Mouse (Mus musculus) right cerebral cortex, postnatal 25 days (tissue): Measurements from ENCODE around the gene Atf1.
"Not testable (repeated sequence)": the region's sequence is repeated elsewhere in the genome, so short reads cannot be mapped to it uniquely, and the experiment has no call there.

Experiments used
- DNase-seq: peaks from one replicate; pipeline ENCODE4 v3.0.0; 2022

Atf1 gene

GRCm38 (mm10) chr15:100263246-100263905, 35.8 kb downstream of the Atf1 start:
- DNase-seq: no peak

- DNase-seq: no peak
These were observed 38.1 kb downstream of the Atf1 start for GRCm38 (mm10) chr15:100265586-100266325.

GRCm38 (mm10) chr15:100268916-100269315, 41.3 kb downstream of the Atf1 start:
- DNase-seq: no peak

- no peak for DNase-seq
These were observed 42.2 kb downstream of the Atf1 start for GRCm38 (mm10) chr15:100269776-100270175.

GRCm38 (mm10) chr15:100270609-100271008, 43.0 kb downstream of the Atf1 start:
- not testable (repeated sequence) for DNase-seq

GRCm38 (mm10) chr15:100271411-100271810, 43.8 kb downstream of the Atf1 start:
- DNase-seq: no peak

GRCm38 (mm10) chr15:100273791-100274308, 46.2 kb downstream of the Atf1 start:
- not testable (repeated sequence) for DNase-seq

- no peak for DNase-seq
These were observed 47.4 kb downstream of the Atf1 start for GRCm38 (mm10) chr15:100274790-100275559.

- DNase-seq: no peak
These were observed 48.8 kb downstream of the Atf1 start for GRCm38 (mm10) chr15:100276403-100276802.

GRCm38 (mm10) chr15:100277586-100277985, 50.0 kb downstream of the Atf1 start:
- no peak for DNase-seq

- DNase-seq: no peak
These were observed 53.0 kb downstream of the Atf1 start, which contains the start of gene Tmprss12 for GRCm38 (mm10) chr15:100280626-100281025. TSS of gene Tmprss12 (plus strand) at chr15:100280837.

GRCm38 (mm10) chr15:100288980-100289379, 61.4 kb downstream of the Atf1 start:
- DNase-seq: no peak

GRCm38 (mm10) chr15:100290858-100291257, 63.2 kb downstream of the Atf1 start:
- no peak for DNase-seq

GRCm38 (mm10) chr15:100292326-100292725, 64.7 kb downstream of the Atf1 start:
- no peak for DNase-seq

GRCm38 (mm10) chr15:100297856-100298255, 70.2 kb downstream of the Atf1 start:
- DNase-seq: no peak

GRCm38 (mm10) chr15:100300499-100300898, 72.9 kb downstream of the Atf1 start:
- no peak for DNase-seq

- no peak for DNase-seq
These were observed 73.9 kb downstream of the Atf1 start for GRCm38 (mm10) chr15:100301556-100301955.

- no peak for DNase-seq
These were observed 75.9 kb downstream of the Atf1 start for GRCm38 (mm10) chr15:100303428-100304018.

- peak; percentile 85 for DNase-seq
These were observed 76.7 kb downstream of the Atf1 start, which contains the start of gene Mettl7a1 for GRCm38 (mm10) chr15:100304019-100304991. TSS of gene Mettl7a1 (plus strand) at chr15:100304140.

- no peak for DNase-seq
These were observed 78.6 kb downstream of the Atf1 start for GRCm38 (mm10) chr15:100306201-100306600.

GRCm38 (mm10) chr15:100307438-100308096, 79.9 kb downstream of the Atf1 start:
- not testable (repeated sequence) for DNase-seq
